Mouse (Mus musculus): ENCODE data around the gene Prkcg. TPM values are rescaled to one million over a fixed set of nuclear protein-coding genes. Genes with fewer than 3 reads are reported as not detected.
A peak's percentile ranks its signal among the peaks of the same experiment; 100 is the strongest.
"Not testable (repeated sequence)": the region's sequence is repeated elsewhere in the genome, so short reads cannot be mapped to it uniquely, and the experiment has no call there.

Prkcg gene
- total RNA-seq, 1 experiment from 2014 or later: not detected

GRCm38 (mm10) chr7:3287186-3287585, 1.8 kb upstream of the Prkcg start:
- no peak for ATAC-seq (replicated peaks; ENCODE audit: low read depth, poor library complexity, severe bottlenecking)

GRCm38 (mm10) chr7:3290257-3291033, 1.5 kb downstream of the Prkcg start:
- ATAC-seq (replicated peaks; ENCODE audit: low read depth, poor library complexity, severe bottlenecking): peak; percentile 76

- ATAC-seq (replicated peaks; ENCODE audit: low read depth, poor library complexity, severe bottlenecking): no peak
These were observed 2.2 kb downstream of the Prkcg start for GRCm38 (mm10) chr7:3291197-3291596.

GRCm38 (mm10) chr7:3291764-3292163, 2.8 kb downstream of the Prkcg start:
- ATAC-seq (replicated peaks; ENCODE audit: low read depth, poor library complexity, severe bottlenecking): no peak

- not testable (repeated sequence) for ATAC-seq (replicated peaks; ENCODE audit: low read depth, poor library complexity, severe bottlenecking)
These were observed 3.3 kb downstream of the Prkcg start for GRCm38 (mm10) chr7:3292271-3292670.

GRCm38 (mm10) chr7:3292791-3293190, 3.8 kb downstream of the Prkcg start:
- peak; percentile 57 for ATAC-seq (replicated peaks; ENCODE audit: low read depth, poor library complexity, severe bottlenecking)

- no peak for ATAC-seq (replicated peaks; ENCODE audit: low read depth, poor library complexity, severe bottlenecking)
These were observed 5.8 kb downstream of the Prkcg start for GRCm38 (mm10) chr7:3294794-3295193.

- peak; percentile 68 for ATAC-seq (replicated peaks; ENCODE audit: low read depth, poor library complexity, severe bottlenecking)
These were observed 6.5 kb downstream of the Prkcg start for GRCm38 (mm10) chr7:3295321-3296110.

- ATAC-seq (replicated peaks; ENCODE audit: low read depth, poor library complexity, severe bottlenecking): no peak
These were observed 7.7 kb downstream of the Prkcg start for GRCm38 (mm10) chr7:3296711-3297110.

GRCm38 (mm10) chr7:3299941-3300617, 11.1 kb downstream of the Prkcg start:
- ATAC-seq (replicated peaks; ENCODE audit: low read depth, poor library complexity, severe bottlenecking): no peak

GRCm38 (mm10) chr7:3300891-3301627, 12.1 kb downstream of the Prkcg start:
- no peak for ATAC-seq (replicated peaks; ENCODE audit: low read depth, poor library complexity, severe bottlenecking)

GRCm38 (mm10) chr7:3301628-3302555, 12.9 kb downstream of the Prkcg start:
- 0 out of 2 replicates have a peak, but pooled peaks have one; percentile 16 for ATAC-seq (replicated peaks; ENCODE audit: low read depth, poor library complexity, severe bottlenecking)

GRCm38 (mm10) chr7:3302556-3303275, 13.7 kb downstream of the Prkcg start:
- ATAC-seq (replicated peaks; ENCODE audit: low read depth, poor library complexity, severe bottlenecking): 0 out of 2 replicates have a peak, but pooled peaks have one; percentile 12

- peak; percentile 46 for ATAC-seq (replicated peaks; ENCODE audit: low read depth, poor library complexity, severe bottlenecking)
These were observed 14.3 kb downstream of the Prkcg start for GRCm38 (mm10) chr7:3303276-3303781.

- no peak for ATAC-seq (replicated peaks; ENCODE audit: low read depth, poor library complexity, severe bottlenecking)
These were observed 14.8 kb downstream of the Prkcg start for GRCm38 (mm10) chr7:3303789-3304188.

GRCm38 (mm10) chr7:3304298-3304697, 15.3 kb downstream of the Prkcg start:
- peak; percentile 13; the same call in 1 of the 2 replicates for ATAC-seq (replicated peaks; ENCODE audit: low read depth, poor library complexity, severe bottlenecking)

GRCm38 (mm10) chr7:3306400-3306799, 17.4 kb downstream of the Prkcg start:
- no peak for ATAC-seq (replicated peaks; ENCODE audit: low read depth, poor library complexity, severe bottlenecking)

- no peak for ATAC-seq (replicated peaks; ENCODE audit: low read depth, poor library complexity, severe bottlenecking)
These were observed 19.7 kb downstream of the Prkcg start for GRCm38 (mm10) chr7:3308646-3309045.
